In genomic region chr1:80106269-80106668, GRCm38 (mm10) we compare ENCODE assay signal across 9 mouse cellular contexts.
A peak's percentile ranks its signal among the peaks of the same experiment; 100 is the strongest.
DNase-seq lines count a peak whose midpoint lies in the region; ATAC-seq lines count a peak whose summit lies in the region.
"Had no signal": no experiment of that assay in that cellular context is flagged by ENCODE, and none has a peak within 500 bp of the region (broad histone marks: within the 10 kb centered on the region; RNA-seq: fewer than 3 reads in every experiment).

No protein-coding gene starts in this region.

- ATAC-seq in limb, embryonic 13.5 days (ENCODE audit: low FRiP score, low read depth) = 0 out of 2 replicates have a peak, but pooled peaks have one; percentile 36

- no peak overlapping the region for H3K27ac ChIP-seq in limb, embryonic 13.5 days
- no peak overlapping the region for H3K27ac ChIP-seq in limb, embryonic 10.5 days
- H3K27ac ChIP-seq: limb, embryonic 12.5 days had no signal

- H3K27me3 ChIP-seq in limb, embryonic 13.5 days = no peaks in the 10 kb centered on the region
- H3K27me3 ChIP-seq in limb, embryonic 10.5 days (ENCODE audit: low read depth, poor library complexity, severe bottlenecking) = no peaks in the 10 kb centered on the region
- H3K27me3 ChIP-seq: limb, embryonic 12.5 days had no signal

- WGBS in limb, embryonic 13.5 days = 75% methylated on average over 2 of the region's 2 CpGs
- WGBS in limb, embryonic 10.5 days = 82% methylated on average over 2 of the region's 2 CpGs

- H3K9ac ChIP-seq in limb, embryonic 13.5 days = no peak overlapping the region
- H3K9ac ChIP-seq: limb, embryonic 12.5 days had no signal

- intact Hi-C loops in heart, postnatal 14 days (cut with DNase I) = loop anchor here (2.0 to 5.0 kb wide), 2 partner anchors 109 to 319 kb away; no protein-coding TSS in a partner anchor

- DNase-seq in adrenal gland, postnatal 14 days = peak; percentile 28
- DNase-seq in adrenal gland, adult 8-10 months = no peak
- DNase-seq in limb, embryonic 10.5 days (ENCODE audit: low spot score) = no peak
- DNase-seq in Muller cell, postnatal 12 days (ENCODE audit: inconsistent ontology term) = peak; percentile 11
- peak; percentile 15 to 50 for DNase-seq in heart, postnatal 14 days
- peak; percentile 76 for DNase-seq in lung, postnatal 36 days
- DNase-seq in spleen, postnatal 4 days (ENCODE audit: low spot score in 2 of 2) = no peak

- H3K4me1 ChIP-seq in limb, embryonic 13.5 days = peaks cover 5% of the 10 kb centered on the region; the same call in 1 of the 2 replicates
- peaks cover 7% of the 10 kb centered on the region for H3K4me1 ChIP-seq in limb, embryonic 10.5 days

- no peaks in the 10 kb centered on the region for H3K9me3 ChIP-seq in limb, embryonic 13.5 days
- H3K9me3 ChIP-seq in limb, embryonic 10.5 days (replicated peaks) = no peaks in the 10 kb centered on the region
- H3K9me3 ChIP-seq: limb, embryonic 12.5 days had no signal

- no peak overlapping the region for H3K4me2 ChIP-seq in limb, embryonic 13.5 days (replicated peaks)
- H3K4me2 ChIP-seq: limb, embryonic 12.5 days had no signal

- no peaks in the 10 kb centered on the region for H3K36me3 ChIP-seq in limb, embryonic 13.5 days
- no peaks in the 10 kb centered on the region for H3K36me3 ChIP-seq in limb, embryonic 10.5 days
- H3K36me3 ChIP-seq: limb, embryonic 12.5 days had no signal

- no peak overlapping the region for H3K4me3 ChIP-seq in limb, embryonic 13.5 days
- H3K4me3 ChIP-seq in limb, embryonic 10.5 days = no peak overlapping the region
- H3K4me3 ChIP-seq: limb, embryonic 12.5 days had no signal

Comparison
In these comparisons a context has a peak if more than half of its experiments do, and no peak if none do; other contexts are left out.
1. DNase-seq: peak in adrenal gland, postnatal 14 days (single experiment), Muller cell, postnatal 12 days (single experiment), heart, postnatal 14 days (2 of 2) and lung, postnatal 36 days (single experiment); none in adrenal gland, adult 8-10 months (single experiment), limb, embryonic 10.5 days (single experiment) and spleen, postnatal 4 days (0 of 2).